In genomic region chr5:139657959-139658602, GRCm38 (mm10) we compare ENCODE assay signal across 26 mouse cellular contexts.
DNase-seq lines count a peak whose midpoint lies in the region; ATAC-seq lines count a peak whose summit lies in the region.
"Had no signal": no experiment of that assay in that cellular context is flagged by ENCODE, and none has a peak within 500 bp of the region (broad histone marks: within the 10 kb centered on the region; RNA-seq: fewer than 3 reads in every experiment).

No protein-coding gene starts in this region.

- H3K27ac ChIP-seq in hindbrain, embryonic 12.5 days = 0 out of 2 replicates have a peak overlapping the region, but pooled peaks have one; percentile 35
- no peak overlapping the region for H3K27ac ChIP-seq in hindbrain, embryonic 11.5 days (ENCODE audit: low read depth, low read length)
- peak overlapping the region; percentile 80 for H3K27ac ChIP-seq in kidney, embryonic 15.5 days
- no peak overlapping the region for H3K27ac ChIP-seq in neural tube, embryonic 12.5 days
- H3K27ac ChIP-seq in neural tube, embryonic 15.5 days (replicated peaks) = no peak overlapping the region
- H3K27ac ChIP-seq in intestine, embryonic 16.5 days (ENCODE audit: low read length) = no peak overlapping the region
- H3K27ac ChIP-seq: forebrain, embryonic 13.5 days; heart, embryonic 13.5 days; limb, embryonic 10.5 days; limb, embryonic 15.5 days; liver, embryonic 13.5 days had no signal

- no peak overlapping the region for H3K4me2 ChIP-seq in hindbrain, embryonic 12.5 days (replicated peaks)
- no peak overlapping the region for H3K4me2 ChIP-seq in hindbrain, embryonic 11.5 days (replicated peaks; ENCODE audit: low read depth, low read length)
- peak overlapping the region; percentile 36 for H3K4me2 ChIP-seq in kidney, embryonic 15.5 days
- H3K4me2 ChIP-seq in neural tube, embryonic 12.5 days (replicated peaks) = no peak overlapping the region
- H3K4me2 ChIP-seq in neural tube, embryonic 15.5 days = no peak overlapping the region
- H3K4me2 ChIP-seq in intestine, embryonic 16.5 days (ENCODE audit: low read depth, low read length) = no peak overlapping the region
- H3K4me2 ChIP-seq: forebrain, embryonic 13.5 days; heart, embryonic 13.5 days; limb, embryonic 15.5 days; liver, embryonic 13.5 days; midbrain, embryonic 13.5 days had no signal

- no peak for DNase-seq in hindbrain, embryonic 11.5 days (ENCODE audit: low spot score)
- DNase-seq in kidney, adult 11 months = no peak
- DNase-seq in urinary bladder, postnatal 36 days (ENCODE audit: low spot score in 2 of 2) = no peak
- DNase-seq: adrenal gland, postnatal 14 days; cerebellum, adult 11 months; cerebellum, adult 9-10 months; cerebellum, postnatal 36 days; gastrocnemius, postnatal 10 days; heart, postnatal 10 days; layer of hippocampus, adult 9-11 months; liver, embryonic 13.5 days; lung, adult 18-20 months; thymus, postnatal 14 days had no signal

- ATAC-seq in hindbrain, embryonic 12.5 days (ENCODE audit: low FRiP score) = no peak
- ATAC-seq in hindbrain, embryonic 11.5 days (ENCODE audit: low FRiP score) = no peak
- peak; percentile 67 for ATAC-seq in kidney, embryonic 15.5 days (replicated peaks; ENCODE audit: low FRiP score)
- ATAC-seq in neural tube, embryonic 12.5 days (ENCODE audit: low FRiP score, low read depth) = peak; percentile 53; the same call in 1 of the 2 replicates
- no peak for ATAC-seq in neural tube, embryonic 15.5 days (ENCODE audit: low FRiP score)
- peak; percentile 80 for ATAC-seq in intestine, embryonic 16.5 days
- ATAC-seq: forebrain, embryonic 13.5 days; lung, postnatal 0 days had no signal

- 58% methylated on average over 10 of the region's 10 CpGs for WGBS in hindbrain, embryonic 12.5 days
- WGBS in hindbrain, embryonic 11.5 days = 66% methylated on average over 10 of the region's 10 CpGs
- WGBS in kidney, embryonic 15.5 days = 55% methylated on average over 10 of the region's 10 CpGs
- WGBS in neural tube, embryonic 12.5 days = 59% methylated on average over 10 of the region's 10 CpGs
- 49% methylated on average over 10 of the region's 10 CpGs for WGBS in neural tube, embryonic 15.5 days
- WGBS in intestine, embryonic 16.5 days = 49% methylated on average over 10 of the region's 10 CpGs

- H3K27me3 ChIP-seq in hindbrain, embryonic 12.5 days = peaks cover 60% of the 10 kb centered on the region
- peaks cover 37% of the 10 kb centered on the region for H3K27me3 ChIP-seq in hindbrain, embryonic 11.5 days (ENCODE audit: control insufficient read depth, insufficient read depth, low read length)
- H3K27me3 ChIP-seq in kidney, embryonic 15.5 days = peaks cover 50% of the 10 kb centered on the region
- H3K27me3 ChIP-seq in neural tube, embryonic 12.5 days (replicated peaks) = peaks cover 37% of the 10 kb centered on the region
- H3K27me3 ChIP-seq in neural tube, embryonic 15.5 days (replicated peaks) = peaks cover 30% of the 10 kb centered on the region
- peaks cover 23% of the 10 kb centered on the region for H3K27me3 ChIP-seq in intestine, embryonic 16.5 days (replicated peaks; ENCODE audit: control insufficient read depth, insufficient read depth, low read length)

- H3K9ac ChIP-seq in hindbrain, embryonic 12.5 days = no peak overlapping the region
- H3K9ac ChIP-seq in hindbrain, embryonic 11.5 days (ENCODE audit: low read depth, low read length) = no peak overlapping the region
- H3K9ac ChIP-seq in kidney, embryonic 15.5 days = peak overlapping the region; percentile 23; the same call in 1 of the 2 replicates
- no peak overlapping the region for H3K9ac ChIP-seq in neural tube, embryonic 12.5 days
- H3K9ac ChIP-seq in neural tube, embryonic 15.5 days (replicated peaks) = no peak overlapping the region
- 0 out of 2 replicates have a peak overlapping the region, but pooled peaks have one; percentile 25 for H3K9ac ChIP-seq in intestine, embryonic 16.5 days (ENCODE audit: low read depth, low read length)
- H3K9ac ChIP-seq: forebrain, embryonic 13.5 days; heart, embryonic 13.5 days; limb, embryonic 15.5 days; liver, embryonic 13.5 days; midbrain, embryonic 13.5 days had no signal

- H3K9me3 ChIP-seq in hindbrain, embryonic 12.5 days (replicated peaks) = no peaks in the 10 kb centered on the region
- no peaks in the 10 kb centered on the region for H3K9me3 ChIP-seq in hindbrain, embryonic 11.5 days (ENCODE audit: control insufficient read depth, low read length)
- no peaks in the 10 kb centered on the region for H3K9me3 ChIP-seq in kidney, embryonic 15.5 days (replicated peaks)
- H3K9me3 ChIP-seq in neural tube, embryonic 12.5 days = no peaks in the 10 kb centered on the region
- no peaks in the 10 kb centered on the region for H3K9me3 ChIP-seq in neural tube, embryonic 15.5 days (replicated peaks)
- H3K9me3 ChIP-seq in intestine, embryonic 16.5 days (ENCODE audit: control insufficient read depth, low read length) = no peaks in the 10 kb centered on the region
- H3K9me3 ChIP-seq: forebrain, embryonic 13.5 days; heart, embryonic 13.5 days; limb, embryonic 10.5 days; limb, embryonic 15.5 days; liver, embryonic 13.5 days; megakaryocyte, embryonic 14.5 days; midbrain, embryonic 13.5 days had no signal

- no peaks in the 10 kb centered on the region for H3K36me3 ChIP-seq in hindbrain, embryonic 12.5 days
- no peaks in the 10 kb centered on the region for H3K36me3 ChIP-seq in hindbrain, embryonic 11.5 days (ENCODE audit: control insufficient read depth, insufficient read depth, low read length)
- no peaks in the 10 kb centered on the region for H3K36me3 ChIP-seq in kidney, embryonic 15.5 days
- no peaks in the 10 kb centered on the region for H3K36me3 ChIP-seq in neural tube, embryonic 12.5 days
- no peaks in the 10 kb centered on the region for H3K36me3 ChIP-seq in neural tube, embryonic 15.5 days
- no peaks in the 10 kb centered on the region for H3K36me3 ChIP-seq in intestine, embryonic 16.5 days (ENCODE audit: control insufficient read depth, insufficient read depth, low read length)
- H3K36me3 ChIP-seq: heart, embryonic 13.5 days; limb, embryonic 10.5 days; limb, embryonic 15.5 days; liver, embryonic 13.5 days; midbrain, embryonic 13.5 days had no signal

- H3K4me3 ChIP-seq in hindbrain, embryonic 12.5 days = no peak overlapping the region
- no peak overlapping the region for H3K4me3 ChIP-seq in hindbrain, embryonic 11.5 days (ENCODE audit: low read depth, low read length)
- peak overlapping the region; percentile 24 for H3K4me3 ChIP-seq in kidney, embryonic 15.5 days (replicated peaks)
- no peak overlapping the region for H3K4me3 ChIP-seq in neural tube, embryonic 12.5 days
- H3K4me3 ChIP-seq in neural tube, embryonic 15.5 days (replicated peaks) = no peak overlapping the region
- H3K4me3 ChIP-seq in intestine, embryonic 16.5 days (ENCODE audit: low read length) = no peak overlapping the region
- H3K4me3 ChIP-seq: erythroblast, embryonic 14.5 days; forebrain, embryonic 13.5 days; heart, embryonic 13.5 days; limb, embryonic 10.5 days; limb, embryonic 15.5 days; liver, embryonic 13.5 days; megakaryocyte, embryonic 14.5 days; midbrain, embryonic 13.5 days had no signal

- peaks cover 17% of the 10 kb centered on the region for H3K4me1 ChIP-seq in hindbrain, embryonic 12.5 days
- peaks cover 2% of the 10 kb centered on the region; the same call in 1 of the 2 replicates for H3K4me1 ChIP-seq in hindbrain, embryonic 11.5 days (replicated peaks; ENCODE audit: control insufficient read depth, insufficient read depth, low read length)
- peaks cover 25% of the 10 kb centered on the region for H3K4me1 ChIP-seq in kidney, embryonic 15.5 days
- H3K4me1 ChIP-seq in neural tube, embryonic 12.5 days = peaks cover 19% of the 10 kb centered on the region
- peaks cover 8% of the 10 kb centered on the region for H3K4me1 ChIP-seq in neural tube, embryonic 15.5 days
- H3K4me1 ChIP-seq in intestine, embryonic 16.5 days (ENCODE audit: control insufficient read depth, insufficient read depth, low read length) = peaks cover 10% of the 10 kb centered on the region
- H3K4me1 ChIP-seq: heart, embryonic 13.5 days; liver, embryonic 13.5 days had no signal

Comparison
In these comparisons a context has a peak if more than half of its experiments do, and no peak if none do; other contexts are left out.
1. ATAC-seq: peak in kidney, embryonic 15.5 days (single experiment), neural tube, embryonic 12.5 days (single experiment) and intestine, embryonic 16.5 days (single experiment); none in hindbrain, embryonic 12.5 days (single experiment), hindbrain, embryonic 11.5 days (single experiment) and neural tube, embryonic 15.5 days (single experiment).
2. H3K27ac ChIP-seq: peak in hindbrain, embryonic 12.5 days (single experiment) and kidney, embryonic 15.5 days (single experiment); none in hindbrain, embryonic 11.5 days (single experiment), neural tube, embryonic 12.5 days (single experiment), neural tube, embryonic 15.5 days (single experiment) and intestine, embryonic 16.5 days (single experiment).
3. H3K9ac ChIP-seq: peak in kidney, embryonic 15.5 days (single experiment) and intestine, embryonic 16.5 days (single experiment); none in hindbrain, embryonic 12.5 days (single experiment), hindbrain, embryonic 11.5 days (single experiment), neural tube, embryonic 12.5 days (single experiment) and neural tube, embryonic 15.5 days (single experiment).